Mouse (Mus musculus): ENCODE measurements around the gene Tigd3.

DNA sequence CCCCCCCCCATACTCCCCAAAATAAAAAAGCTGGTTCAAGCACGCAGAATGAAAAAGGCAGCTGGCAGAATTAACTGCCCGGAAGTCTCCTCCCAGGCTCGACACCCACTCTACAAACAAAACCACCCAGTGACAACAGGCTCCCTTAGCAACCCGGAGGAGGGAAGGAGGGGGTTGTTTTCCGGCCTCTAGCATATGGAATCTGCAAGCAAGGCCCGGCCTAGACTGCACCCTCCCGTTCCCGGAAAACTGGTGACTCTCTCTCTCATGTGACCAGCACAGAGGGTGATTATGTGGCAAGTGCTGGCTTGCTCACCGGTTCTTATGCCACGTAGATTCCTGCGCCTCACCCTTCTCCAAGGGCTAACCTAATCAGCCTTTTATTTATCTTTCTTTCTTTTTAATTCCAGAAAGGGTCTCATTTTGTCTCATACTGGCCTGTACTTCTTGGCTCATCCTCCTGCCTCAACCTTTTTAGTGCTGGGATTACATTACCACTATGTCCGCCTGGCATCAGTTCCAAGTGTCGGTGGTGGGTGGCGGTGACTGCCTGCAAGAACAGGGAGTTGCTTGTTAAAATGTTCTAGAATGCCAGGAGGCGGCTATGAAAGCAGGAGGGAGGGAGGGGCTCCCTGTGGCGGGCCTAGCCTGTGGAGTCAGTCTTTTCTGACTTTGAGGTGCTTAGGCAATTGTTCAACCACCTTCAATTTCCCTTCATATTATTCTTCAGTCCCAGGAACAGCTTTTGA is 47.2 kb downstream of the Tigd3 start:
- no peak for TF ChIP-seq CTCF (IDR thresholded peaks at IDR 0.05; ENCODE audit: low read depth, low read length)
- TF ChIP-seq GATA1 (IDR thresholded peaks at IDR 0.05; ENCODE audit: borderline replicate concordance, low read length) = no peak
- TF ChIP-seq POLR2AphosphoS5 (IDR thresholded peaks at IDR 0.05; ENCODE audit: insufficient replicate concordance, low read depth, low read length) = no peak
- TF ChIP-seq TAL1 (conservative IDR thresholded peaks at IDR 0.05; ENCODE audit: low read depth, low read length) = no peak
